Mouse (Mus musculus) liver, embryonic 14.5 days (tissue): ENCODE data around the gene Gale.

ENCODE experiments used
- CTCF ChIP-seq: IDR thresholded peaks from 2 replicates; pipeline ENCODE4 v1.5.1; 2016; ENCODE audit warnings: antibody characterized with exemption, low read depth, control low read depth
- EP300 ChIP-seq: IDR thresholded peaks from 2 replicates; pipeline ENCODE4 v1.6.1; 2016; ENCODE audit warnings: antibody characterized with exemption, low read depth

GRCm38 (mm10) chr4:135984556-135984955 lies 21.0 kb downstream of the Gale start:
- TF ChIP-seq EP300, result no peak
- TF ChIP-seq CTCF, result no peak
